Mouse (Mus musculus): ENCODE measurements around the gene Epb41l1.

Gene Epb41l1

GRCm38 (mm10) chr2:156533160-156533559 lies 112.5 kb downstream of the Epb41l1 start:
- DNase-seq (ENCODE audit: low read depth, low spot score), result no peak

GRCm38 (mm10) chr2:156538817-156539555 lies 118.3 kb downstream of the Epb41l1 start:
- no peak for DNase-seq (ENCODE audit: low read depth, low spot score)

DNA sequence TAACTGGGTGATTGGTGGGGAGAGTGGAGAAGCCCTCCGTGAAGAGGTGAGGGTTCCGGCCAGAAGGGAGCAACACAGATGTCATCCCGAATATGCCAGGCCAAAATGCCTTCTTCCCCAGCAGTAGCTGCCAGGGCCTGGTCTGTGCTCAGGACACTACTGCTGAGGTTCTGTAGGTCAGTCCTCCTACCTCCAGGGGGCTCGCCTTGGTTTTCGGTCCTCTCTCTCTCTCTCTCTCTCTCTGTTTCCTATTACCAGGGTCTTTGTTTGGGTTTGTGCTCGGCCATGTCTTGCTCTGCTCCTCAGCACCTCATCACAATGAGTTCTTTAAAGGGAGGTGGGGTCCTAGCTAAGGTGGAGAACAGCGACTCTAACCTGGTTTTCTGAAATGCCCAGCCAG lies 120.3 kb downstream of the Epb41l1 start:
- DNase-seq (ENCODE audit: low read depth, low spot score), result no peak

- DNase-seq (ENCODE audit: low read depth, low spot score), result no peak
Measured at GRCm38 (mm10) chr2:156542410-156542809, 121.7 kb downstream of the Epb41l1 start.

GRCm38 (mm10) chr2:156543804-156544203 lies 123.1 kb downstream of the Epb41l1 start:
- DNase-seq (ENCODE audit: low read depth, low spot score), result no peak

- DNase-seq (ENCODE audit: low read depth, low spot score), result peak; percentile 90
Measured at GRCm38 (mm10) chr2:156547123-156547891, 126.6 kb downstream of the Epb41l1 start, which contains the start of gene Aar2. Gene Aar2 (plus strand): TSS chr2:156547584.

- DNase-seq (ENCODE audit: low read depth, low spot score), result no peak
Measured at GRCm38 (mm10) chr2:156552421-156552820, 131.7 kb downstream of the Epb41l1 start.

GRCm38 (mm10) chr2:156561808-156562207 lies 141.1 kb downstream of the Epb41l1 start:
- DNase-seq (ENCODE audit: low read depth, low spot score), result no peak

- no peak for DNase-seq (ENCODE audit: low read depth, low spot score)
Measured at GRCm38 (mm10) chr2:156563557-156563956, 142.8 kb downstream of the Epb41l1 start.

DNA sequence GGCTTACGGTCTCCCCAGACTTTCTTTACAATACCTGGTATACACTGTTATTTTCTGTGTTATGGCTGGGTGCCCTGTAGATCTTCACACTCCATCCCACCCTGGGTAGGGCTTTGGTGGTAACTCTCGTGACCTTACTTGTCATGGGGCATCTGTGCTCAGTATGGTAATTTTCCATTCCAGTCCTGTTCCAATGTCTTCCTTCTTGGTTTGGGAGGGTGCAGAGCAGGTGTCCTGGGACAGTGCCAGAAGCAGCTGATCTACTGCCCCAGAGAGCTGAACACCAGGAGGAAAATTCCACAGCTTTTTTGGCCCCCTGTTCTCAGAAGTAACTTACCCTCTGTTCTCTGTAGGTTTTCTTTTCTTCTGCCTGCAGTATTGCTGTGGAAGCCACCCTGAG lies 145.8 kb downstream of the Epb41l1 start:
- DNase-seq (ENCODE audit: low read depth, low spot score), result no peak

DNA sequence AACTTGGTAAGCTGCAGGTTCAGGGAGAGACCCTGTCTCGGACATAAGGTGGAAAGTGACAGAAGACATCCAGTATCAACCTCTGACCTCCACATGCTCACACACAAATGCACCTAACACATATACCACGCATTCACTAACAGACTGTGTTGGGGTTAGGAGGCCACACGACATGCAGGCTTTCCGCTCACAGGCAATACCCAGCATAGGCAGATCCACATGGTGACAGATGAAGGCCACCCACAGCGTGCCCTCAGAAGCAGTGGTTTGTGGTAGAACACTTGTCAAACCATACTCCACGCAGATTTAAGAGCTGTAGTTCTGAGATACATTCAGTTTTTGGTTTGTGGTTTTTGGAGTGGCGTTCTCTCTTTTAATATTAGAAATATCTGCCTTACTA lies 147.9 kb downstream of the Epb41l1 start:
- no peak for DNase-seq (ENCODE audit: low read depth, low spot score)

- DNase-seq (ENCODE audit: low read depth, low spot score), result no peak
Measured at GRCm38 (mm10) chr2:156569261-156569660, 148.6 kb downstream of the Epb41l1 start.

DNA sequence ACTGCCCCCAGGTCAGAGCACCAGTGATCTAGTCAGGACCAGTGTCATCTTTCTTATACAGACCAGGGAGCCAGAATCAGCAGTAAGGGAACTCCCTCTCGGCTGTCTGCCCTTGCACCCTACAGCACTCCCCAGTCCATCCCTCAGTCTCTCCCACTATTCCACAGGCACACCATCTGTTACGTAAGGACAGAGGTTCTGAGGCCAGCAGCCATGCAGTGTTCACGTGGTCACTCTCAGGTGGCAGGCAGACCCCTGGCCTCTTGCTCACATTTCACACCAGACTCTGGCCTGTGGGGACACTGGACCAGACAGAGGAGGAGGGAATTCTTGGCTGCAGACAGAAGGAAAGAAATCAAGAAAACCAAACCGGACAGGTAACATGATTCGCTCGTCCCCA lies 150.8 kb downstream of the Epb41l1 start:
- DNase-seq (ENCODE audit: low read depth, low spot score), result no peak

GRCm38 (mm10) chr2:156576850-156577587 lies 156.3 kb downstream of the Epb41l1 start:
- DNase-seq (ENCODE audit: low read depth, low spot score), result no peak

DNA sequence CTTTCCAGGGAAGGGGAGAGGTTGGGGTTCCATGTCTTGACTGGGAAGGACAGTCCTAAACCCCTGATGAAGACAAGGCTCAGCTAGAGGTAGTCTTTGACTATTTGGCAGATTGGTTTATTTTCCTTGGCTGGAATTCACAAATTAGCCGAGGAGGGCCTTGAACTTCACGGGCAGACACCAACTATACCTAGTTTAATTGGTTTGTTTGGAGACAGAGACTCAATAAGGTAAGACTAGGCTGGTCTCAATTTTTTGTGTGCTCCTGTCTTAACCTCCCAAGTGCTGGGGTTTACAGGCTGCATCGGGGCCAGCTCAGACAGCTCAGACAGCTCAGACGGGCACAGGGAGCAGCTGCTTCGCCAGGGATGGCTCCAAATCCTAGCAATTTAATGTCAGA lies 159.8 kb downstream of the Epb41l1 start:
- DNase-seq (ENCODE audit: low read depth, low spot score), result no peak

- DNase-seq (ENCODE audit: low read depth, low spot score), result no peak
Measured at GRCm38 (mm10) chr2:156581244-156581643, 160.5 kb downstream of the Epb41l1 start.

DNA sequence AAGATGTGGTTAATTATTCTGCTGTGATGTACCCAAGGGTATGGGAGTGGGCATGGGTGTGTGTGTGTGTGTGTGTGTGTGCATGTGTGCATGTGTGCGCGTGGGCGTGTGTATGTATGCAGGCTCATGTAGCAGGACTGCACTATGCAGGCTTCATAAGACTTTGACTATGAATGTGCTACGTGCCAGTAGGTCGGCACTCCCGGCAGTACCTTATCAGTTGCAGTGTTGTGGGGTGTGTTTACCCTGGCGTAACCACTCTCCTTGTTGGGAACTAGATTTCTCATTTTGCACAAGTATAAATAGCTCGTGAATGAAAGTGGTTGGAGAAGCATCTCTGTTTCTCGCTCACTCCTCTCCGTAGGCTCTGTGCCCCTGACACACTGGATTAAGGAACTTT lies 162.2 kb downstream of the Epb41l1 start:
- no peak for DNase-seq (ENCODE audit: low read depth, low spot score)

DNA sequence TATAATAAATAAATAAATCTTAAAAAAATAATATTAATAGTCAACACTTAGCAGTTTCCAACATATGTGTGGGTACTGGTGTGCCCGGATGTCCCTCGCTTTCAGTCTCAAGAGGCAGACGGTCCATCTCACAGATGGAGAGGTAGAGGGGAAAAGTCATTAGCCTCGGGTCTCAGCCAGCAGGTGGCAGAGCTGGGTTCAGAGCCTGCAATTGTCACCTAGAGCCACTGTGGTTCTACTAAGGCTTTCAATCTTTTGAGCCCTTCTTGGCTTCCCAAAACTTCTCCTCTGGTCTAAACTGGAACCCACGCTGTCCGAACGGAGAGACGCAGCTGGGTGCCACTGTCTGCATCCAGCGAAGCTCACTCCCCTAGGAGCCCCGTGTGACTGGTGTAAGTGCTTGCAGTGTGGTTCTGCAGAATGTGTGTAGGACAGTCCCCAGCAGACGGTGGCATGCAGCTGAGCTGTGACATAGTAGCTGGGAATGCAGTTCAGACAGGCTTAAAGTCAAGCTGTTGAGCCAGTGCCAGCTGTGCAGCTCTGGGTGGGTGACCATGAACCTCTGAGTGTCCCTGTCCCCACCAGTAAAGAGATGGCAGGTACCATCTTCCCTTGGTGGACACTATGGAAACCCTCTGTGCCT lies 163.6 kb downstream of the Epb41l1 start:
- peak; percentile 35 for DNase-seq (ENCODE audit: low read depth, low spot score)

GRCm38 (mm10) chr2:156584797-156585471 lies 164.2 kb downstream of the Epb41l1 start:
- no peak for DNase-seq (ENCODE audit: low read depth, low spot score)

GRCm38 (mm10) chr2:156589481-156589880 lies 168.8 kb downstream of the Epb41l1 start:
- DNase-seq (ENCODE audit: low read depth, low spot score), result no peak
